In genomic region chr13:60486105-60486504, GRCm38 (mm10) we compare ENCODE assay signal across 8 mouse cellular contexts.
DNase-seq lines count a peak whose midpoint lies in the region; TF ChIP-seq lines count a peak whose summit lies in the region.

No protein-coding gene starts in this region.

- no peaks in the 10 kb centered on the region for H3K27me3 ChIP-seq in heart, adult 2 months (ENCODE audit: control insufficient read depth, insufficient read depth, low read length)
- no peaks in the 10 kb centered on the region for H3K27me3 ChIP-seq in heart, embryonic 10.5 days (ENCODE audit: insufficient read depth, poor library complexity, severe bottlenecking)

- WGBS in heart, adult 2 months = 25% methylated on average over 2 of the region's 2 CpGs
- 83% methylated on average over 2 of the region's 2 CpGs for WGBS in heart, embryonic 10.5 days

- peaks cover 8% of the 10 kb centered on the region for H3K4me1 ChIP-seq in heart, adult 2 months (ENCODE audit: control insufficient read depth, insufficient read depth, low read length)
- H3K4me1 ChIP-seq in heart, embryonic 10.5 days = peaks cover under 1% of the 10 kb centered on the region; the same call in 1 of the 2 replicates

- H3K9me3 ChIP-seq in heart, embryonic 10.5 days = no peaks in the 10 kb centered on the region

- TF ChIP-seq POLR2A in heart, adult 2 months (IDR thresholded peaks at IDR 0.05; ENCODE audit: insufficient read depth, low read depth, low read length) = no peak

- intact Hi-C loops in heart, adult 2 months (cut with DNase I) = loop anchor here (5.0 kb wide), 1 partner anchor 36 kb away; no protein-coding TSS in a partner anchor

- no peak overlapping the region for H3K9ac ChIP-seq in heart, adult 2 months (ENCODE audit: low read depth, low read length)

- DNase-seq in heart, adult 2 months = peak; percentile 70 to 86
- no peak for DNase-seq in heart, embryonic 10.5 days (ENCODE audit: low spot score)
- peak; percentile 97 for DNase-seq in adipocyte (ENCODE audit: low spot score)
- DNase-seq in fat pad, adult 2 months (ENCODE audit: extremely low read depth, low read depth, low spot score) = peak; percentile 91
- peak; percentile 47 for DNase-seq in kidney, adult 9 months
- no peak for DNase-seq in embryo, embryonic 10.5 days (ENCODE audit: low spot score)
- no peak for DNase-seq in right cerebral cortex, postnatal 4 days
- no peak for DNase-seq in left cerebral cortex, adult 8-10 months (ENCODE audit: low spot score in 2 of 2)

- TF ChIP-seq CTCF in heart, adult 2 months (IDR thresholded peaks at IDR 0.05) = no peak

- peak; percentile 84 for TF ChIP-seq EP300 in heart, adult 2 months (IDR thresholded peaks at IDR 0.05; ENCODE audit: insufficient read depth, low read depth, low read length)

- H3K79me2 ChIP-seq in heart, adult 2 months (replicated peaks; ENCODE audit: control insufficient read depth, insufficient read depth, low read length) = no peaks in the 10 kb centered on the region

- no peaks in the 10 kb centered on the region for H3K36me3 ChIP-seq in heart, adult 2 months (ENCODE audit: control insufficient read depth, insufficient read depth, low read length)
- no peaks in the 10 kb centered on the region for H3K36me3 ChIP-seq in heart, embryonic 10.5 days

- peak overlapping the region; percentile 33; the same call in 1 of the 2 replicates for H3K27ac ChIP-seq in heart, adult 2 months
- no peak overlapping the region for H3K27ac ChIP-seq in heart, embryonic 10.5 days

- H3K4me3 ChIP-seq in heart, adult 2 months = no peak overlapping the region
- no peak overlapping the region for H3K4me3 ChIP-seq in heart, embryonic 10.5 days

Comparison
In these comparisons a context has a peak if more than half of its experiments do, and no peak if none do; other contexts are left out.
1. DNase-seq: peak in heart, adult 2 months (2 of 2), adipocyte (single experiment), fat pad, adult 2 months (single experiment) and kidney, adult 9 months (single experiment); none in heart, embryonic 10.5 days (single experiment), embryo, embryonic 10.5 days (single experiment), right cerebral cortex, postnatal 4 days (single experiment) and left cerebral cortex, adult 8-10 months (0 of 2).